Mouse (Mus musculus) cerebellum, adult 11 months (tissue): ENCODE measurements around the gene Sugct.

Experiments
- DNase-seq: peaks from one replicate; pipeline ENCODE4 v3.0.0; 2022

The Sugct gene

DNA sequence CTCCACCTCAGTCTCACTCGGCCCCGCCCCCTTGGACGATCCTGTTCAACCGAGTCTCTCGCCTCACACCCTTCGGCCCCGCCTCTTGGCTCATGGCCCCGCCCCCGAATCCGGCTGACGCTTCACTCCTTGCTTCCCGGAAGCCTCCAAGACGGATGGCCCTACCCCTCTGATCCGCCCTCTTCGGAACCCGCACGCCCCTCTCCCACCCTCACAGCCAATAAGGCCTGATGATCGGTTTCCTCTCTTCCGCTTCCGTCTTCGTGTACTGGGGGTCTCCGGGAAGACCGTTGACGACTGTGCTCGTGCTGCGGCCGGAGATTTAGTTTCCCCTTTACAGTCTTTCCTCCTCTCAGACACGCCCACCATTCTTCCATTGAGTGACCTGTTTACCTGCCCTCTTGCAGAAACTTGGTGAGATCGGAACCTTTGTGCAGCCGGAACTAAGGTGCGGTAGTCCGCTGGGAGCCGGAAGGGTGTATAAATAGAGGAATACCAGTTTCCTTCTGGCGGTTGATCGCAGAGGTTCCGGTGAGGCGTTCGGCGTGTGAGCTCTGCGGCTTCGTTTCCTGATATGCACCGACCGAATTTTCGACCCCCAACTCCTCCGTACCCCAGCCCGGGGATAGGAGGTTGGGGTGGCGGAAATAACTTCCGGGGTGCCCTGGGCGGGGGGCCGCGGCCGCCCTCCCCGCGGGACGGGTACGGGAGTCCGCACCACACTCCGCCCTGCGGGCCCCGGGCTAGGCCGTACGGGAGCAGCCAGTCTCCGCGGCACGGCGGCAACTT is at the start of gene Sugct, which contains the start of gene Mplkip:
Sugct (minus strand) TSS at position 643 of the 789 bp plus-strand sequence.
Mplkip (plus strand) TSS at position 282 of the 789 bp plus-strand sequence.
- peak; percentile 100 for DNase-seq

DNA sequence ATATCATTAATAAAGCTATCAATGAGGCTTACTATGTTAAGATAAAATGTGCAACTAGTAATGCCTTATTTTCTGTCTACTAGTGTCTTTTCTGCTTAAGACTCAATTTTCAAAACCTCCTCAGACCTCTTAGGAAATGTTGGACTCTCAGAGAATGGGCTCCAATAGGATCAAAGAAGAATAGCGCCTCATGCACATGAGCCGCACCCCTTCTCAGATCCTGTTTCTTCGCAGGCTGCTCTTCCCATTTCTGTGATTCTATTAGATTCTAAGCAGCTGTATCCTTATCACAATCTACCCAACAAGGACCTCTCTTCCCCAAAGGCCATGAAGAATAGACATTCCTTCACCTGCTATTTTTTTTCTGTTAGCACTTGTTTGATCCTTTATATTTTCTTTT is 33.4 kb upstream of the Sugct start:
- no peak for DNase-seq

DNA sequence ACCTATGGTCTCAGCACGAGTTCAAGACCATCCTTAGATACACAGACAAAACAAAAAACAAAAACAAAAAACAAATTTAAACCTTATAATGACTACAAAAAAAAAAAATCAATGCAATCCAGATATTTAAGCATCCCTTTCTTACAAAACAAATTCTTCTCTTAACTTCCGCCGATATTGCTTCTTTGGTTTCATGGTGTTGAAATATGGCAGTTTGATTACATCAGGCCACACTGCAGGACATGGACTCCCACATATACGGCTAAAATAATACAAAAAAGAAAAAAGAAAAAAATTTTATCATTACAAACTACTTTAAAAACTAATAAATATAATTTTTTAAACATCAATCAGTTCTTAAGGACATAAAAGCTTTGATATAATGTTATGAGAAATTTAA is 32.6 kb upstream of the Sugct start:
- DNase-seq: no peak

DNA sequence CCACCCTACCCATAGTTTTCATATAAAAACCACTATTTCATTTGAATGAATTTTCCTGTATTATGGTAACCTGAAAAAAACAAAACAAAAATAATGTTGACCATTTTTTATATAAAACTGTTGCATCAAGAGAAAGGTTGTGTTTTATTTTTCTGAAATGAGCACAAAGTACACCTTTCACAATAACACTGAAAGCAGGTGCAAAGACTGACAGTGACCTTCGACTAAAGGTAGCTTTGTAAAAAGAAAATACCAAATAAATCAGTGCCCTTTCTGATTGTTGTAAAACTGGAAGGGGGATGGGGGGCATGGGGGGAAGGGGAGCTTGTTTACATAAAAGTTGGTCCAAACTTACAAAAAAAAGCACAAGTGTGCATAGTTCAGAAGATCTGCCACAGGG is 22.0 kb upstream of the Sugct start:
- no peak for DNase-seq

DNA sequence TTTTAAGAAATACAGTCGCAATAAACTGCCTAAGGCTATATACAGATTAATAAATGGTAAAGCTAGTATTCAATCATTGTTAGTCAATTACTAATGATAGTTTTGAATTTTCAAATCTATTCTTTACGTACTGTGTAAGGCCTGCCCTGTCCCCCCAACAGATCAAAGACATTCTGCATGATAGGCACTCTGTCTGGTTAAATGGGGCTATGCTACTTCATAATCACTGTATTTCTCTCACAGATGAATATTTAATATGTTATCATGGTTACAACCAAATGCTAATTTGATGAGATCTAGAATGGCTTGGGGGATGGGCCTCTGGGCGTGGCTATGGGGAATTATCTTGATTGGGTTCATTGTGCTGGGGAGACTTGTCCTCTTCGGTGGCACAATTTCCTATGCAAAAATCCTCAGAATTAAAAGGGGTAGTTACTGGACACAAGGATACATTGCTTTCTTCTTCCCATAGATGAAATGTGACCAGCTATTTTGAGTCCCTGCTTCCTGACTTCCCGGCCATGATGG is 13.5 kb upstream of the Sugct start:
- no peak for DNase-seq

DNA sequence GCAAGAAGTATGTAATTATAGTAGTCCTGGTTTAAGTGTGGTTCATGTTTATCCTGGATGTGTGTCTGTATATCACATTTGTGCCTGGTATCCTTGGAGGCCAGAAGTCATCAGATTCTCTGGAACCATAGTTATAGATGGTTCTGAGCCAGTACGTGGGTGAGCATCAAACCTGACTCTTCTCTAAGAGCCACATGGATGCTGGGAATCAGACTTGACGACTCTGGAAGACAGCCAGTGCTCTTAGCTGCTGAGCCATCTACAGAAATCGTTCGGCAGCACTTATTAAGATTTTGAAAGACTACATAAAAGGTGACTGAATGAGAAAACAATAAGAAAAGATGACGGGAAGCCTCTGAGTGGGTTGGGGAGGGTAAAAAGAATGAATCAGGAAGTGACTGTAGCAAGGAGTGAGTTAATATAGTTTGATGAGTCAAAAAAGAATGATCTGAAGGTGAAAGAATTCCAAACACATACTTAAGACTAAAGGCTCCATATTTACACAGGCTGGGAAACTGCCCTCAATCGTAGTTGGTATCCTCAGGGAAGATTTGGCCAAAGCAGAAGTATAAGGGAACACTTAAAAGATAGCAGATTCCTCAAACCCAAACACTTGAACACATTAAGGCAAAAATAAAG is 10.0 kb upstream of the Sugct start:
- DNase-seq: no peak

DNA sequence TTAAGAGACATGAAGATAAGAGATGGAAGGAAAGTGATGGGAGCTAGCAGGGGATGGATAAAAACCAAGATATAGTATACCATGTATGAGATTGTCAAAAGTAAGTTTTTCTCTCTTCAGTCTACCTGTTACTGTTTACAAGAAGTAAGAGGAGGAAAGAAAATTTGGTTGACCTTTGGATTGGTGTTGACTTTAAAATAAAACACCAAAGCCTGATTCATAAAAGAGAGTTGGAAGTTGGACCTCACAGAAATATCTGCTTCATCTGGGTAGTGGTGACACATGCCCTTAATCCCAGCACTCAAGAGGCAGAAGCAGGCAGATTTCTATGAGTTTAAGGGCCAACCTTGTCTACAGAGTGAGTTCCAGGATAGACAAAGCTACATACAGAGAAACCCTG is 7.0 kb upstream of the Sugct start:
- no peak for DNase-seq

DNA sequence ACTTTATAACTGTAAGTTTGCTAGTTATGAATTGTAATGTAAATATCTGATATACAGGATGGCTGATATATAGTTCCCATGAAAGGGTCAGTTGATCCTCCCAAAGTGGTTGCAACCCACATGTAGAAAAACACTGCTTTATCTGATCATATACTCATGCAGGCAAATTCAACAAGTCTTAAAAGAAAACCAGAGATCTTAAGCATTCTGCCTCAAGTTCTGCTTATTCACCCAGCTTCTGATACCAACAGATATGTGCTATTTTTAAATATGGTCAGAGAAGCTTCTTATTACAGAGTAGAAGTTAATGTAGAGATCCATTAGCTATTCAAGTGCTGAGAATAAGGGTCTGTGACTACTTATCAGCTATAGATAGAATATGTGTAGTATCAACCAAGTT is 6.0 kb upstream of the Sugct start:
- DNase-seq: no peak

DNA sequence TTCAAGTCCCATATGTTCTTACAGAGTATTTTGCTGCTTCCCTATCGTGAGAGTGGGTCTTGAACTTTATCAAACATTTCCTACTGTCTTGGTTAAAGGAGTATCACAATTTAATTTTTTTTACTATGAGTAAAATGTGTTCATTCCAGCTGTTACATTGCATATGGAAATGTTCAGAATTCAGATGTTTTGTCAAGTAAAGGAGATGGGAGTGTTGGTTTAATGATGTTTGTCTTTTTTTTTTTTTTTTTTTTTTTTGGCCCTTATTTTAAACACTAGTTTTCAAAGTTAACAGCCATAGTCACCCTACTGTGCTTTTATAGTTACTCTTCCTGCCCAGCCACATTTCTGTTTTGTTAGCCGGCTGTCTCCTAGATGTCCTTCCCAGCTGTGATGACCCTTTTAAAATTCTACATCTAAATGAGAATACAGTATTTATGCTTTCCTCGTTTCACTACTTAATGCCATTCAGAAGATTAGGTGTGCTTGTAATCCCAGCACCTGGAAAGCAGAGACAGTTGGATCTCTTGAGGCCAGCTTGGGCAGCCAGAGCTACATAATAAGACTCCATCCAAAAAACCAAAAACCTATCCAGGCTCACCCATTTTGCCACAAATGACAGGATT is 4.8 kb upstream of the Sugct start:
- DNase-seq: no peak

DNA sequence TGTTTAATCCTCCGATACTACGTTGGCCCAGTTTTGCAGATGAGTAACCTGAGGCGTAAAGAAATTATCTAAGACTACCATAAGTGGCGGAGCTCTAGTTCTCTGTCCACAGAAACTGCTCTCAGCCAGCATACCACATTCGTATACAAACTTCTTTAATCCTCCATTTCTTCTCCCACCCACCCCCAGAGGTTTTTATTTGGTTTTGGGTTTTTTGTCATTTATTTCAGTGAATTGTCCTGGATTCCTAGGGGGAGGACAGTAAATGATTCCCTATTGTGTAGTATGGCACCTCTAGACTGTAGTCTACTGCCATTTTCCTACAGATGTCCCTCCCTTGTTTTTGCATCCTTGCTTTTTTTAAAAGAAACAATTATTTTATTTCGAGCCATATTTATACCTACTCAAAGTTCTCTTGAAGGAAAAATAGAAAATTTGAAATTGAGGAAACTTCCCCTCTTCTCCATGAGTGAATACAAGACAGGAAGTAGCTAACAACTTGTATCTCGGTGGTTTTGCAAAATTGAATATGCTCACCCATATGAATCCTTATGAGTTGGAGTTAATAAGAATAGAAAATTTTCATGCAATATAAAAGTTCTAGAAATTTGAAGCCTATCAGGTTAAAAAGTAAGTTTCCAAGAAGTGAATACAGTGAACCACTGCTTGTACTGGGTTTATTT is 686 bp upstream of the Sugct start:
- no peak for DNase-seq

DNA sequence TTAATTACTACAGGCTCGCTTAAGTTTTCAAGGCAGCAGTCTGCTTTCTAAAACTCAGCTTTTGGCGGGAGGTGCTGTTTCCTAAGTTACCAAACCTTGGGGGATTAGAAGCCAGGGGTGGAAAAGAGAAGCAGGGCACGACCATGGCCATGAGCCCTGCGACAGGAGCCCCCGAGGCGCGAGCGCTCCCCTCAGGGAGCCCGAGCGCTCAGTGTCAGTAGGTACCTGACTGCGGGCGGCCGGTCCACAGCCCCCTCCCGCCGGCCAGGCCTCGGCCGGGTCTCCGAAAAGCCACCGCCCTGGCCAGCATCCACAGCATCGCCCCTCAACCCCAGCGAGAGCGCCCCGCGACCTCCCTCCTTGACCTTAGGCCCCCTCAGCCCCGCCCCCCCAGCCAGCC is 939 bp downstream of the Sugct start:
- no peak for DNase-seq

DNA sequence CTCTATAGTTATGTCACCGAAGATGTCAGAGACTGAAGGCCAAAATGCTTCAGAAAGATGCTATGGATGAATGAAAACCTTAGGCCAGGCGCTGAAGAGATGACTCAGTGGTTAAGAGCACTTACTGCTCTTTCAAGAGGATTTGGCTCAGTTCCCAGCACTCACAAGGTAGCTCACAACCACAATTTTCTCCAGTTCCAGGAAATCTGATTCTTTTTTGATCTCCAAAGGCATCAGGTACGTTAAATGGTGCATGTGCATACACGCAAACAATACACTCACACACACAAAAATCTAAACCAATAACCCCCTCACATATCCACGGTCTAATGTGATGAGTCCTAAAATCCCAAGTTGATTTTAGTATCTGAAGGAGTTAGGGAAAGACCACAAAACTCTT is 1.5 kb downstream of the Sugct start:
- DNase-seq: peak; percentile 15

DNA sequence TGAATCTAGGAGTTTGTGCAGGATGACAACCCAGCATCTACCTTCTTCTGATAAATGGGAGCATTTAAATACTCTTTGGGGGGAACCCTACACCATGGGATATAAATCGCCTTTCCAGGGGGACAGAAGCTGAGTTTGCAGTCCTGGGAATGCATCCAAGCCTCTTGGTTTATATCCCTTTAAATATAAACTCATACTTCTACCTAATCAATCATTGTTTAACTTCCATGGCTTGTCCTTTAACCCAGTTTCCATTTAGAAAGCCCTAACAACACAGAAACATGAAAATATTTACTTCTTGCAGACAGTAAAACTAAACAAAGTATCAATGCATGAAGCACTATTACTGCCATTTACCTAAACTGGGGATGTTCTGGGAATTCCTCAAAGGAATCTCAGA is 3.9 kb downstream of the Sugct start:
- no peak for DNase-seq

DNA sequence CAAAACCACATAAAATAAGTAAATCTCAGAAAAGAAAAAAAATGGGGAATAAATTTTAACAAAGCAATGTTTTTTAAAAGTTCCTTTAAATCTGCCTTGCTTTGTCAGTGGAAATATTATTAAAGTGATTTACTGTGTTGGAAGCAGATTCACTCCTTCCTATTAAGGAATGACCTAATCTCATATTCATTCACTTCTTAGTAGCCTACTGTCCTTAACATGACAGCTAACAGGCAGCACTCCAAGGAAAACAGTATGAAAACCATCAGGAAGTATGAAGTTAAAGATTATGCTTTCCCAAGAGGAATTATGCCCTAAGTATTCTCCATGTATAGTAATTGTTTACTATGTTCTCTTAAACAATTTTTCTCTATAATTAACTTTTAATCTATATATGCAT is 4.7 kb downstream of the Sugct start:
- no peak for DNase-seq

DNA sequence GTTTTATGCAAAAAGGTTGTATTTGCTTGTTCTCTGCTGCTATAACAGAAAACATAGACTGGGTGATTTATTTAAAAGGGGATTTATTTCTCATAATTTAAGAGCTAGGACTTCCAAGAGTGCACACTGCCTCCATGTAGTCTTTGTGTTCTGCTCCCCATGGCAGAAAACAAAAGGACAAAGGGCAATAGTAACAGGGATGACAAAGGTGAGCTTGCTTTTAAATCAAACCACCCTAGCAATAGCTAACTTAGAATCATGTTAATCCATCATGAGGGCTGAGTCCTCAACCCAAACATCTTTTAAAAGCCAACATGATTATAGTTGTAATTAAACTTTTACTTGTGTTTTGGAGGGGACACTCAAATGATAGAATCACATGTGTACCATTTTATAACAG is 5.9 kb downstream of the Sugct start:
- no peak for DNase-seq

DNA sequence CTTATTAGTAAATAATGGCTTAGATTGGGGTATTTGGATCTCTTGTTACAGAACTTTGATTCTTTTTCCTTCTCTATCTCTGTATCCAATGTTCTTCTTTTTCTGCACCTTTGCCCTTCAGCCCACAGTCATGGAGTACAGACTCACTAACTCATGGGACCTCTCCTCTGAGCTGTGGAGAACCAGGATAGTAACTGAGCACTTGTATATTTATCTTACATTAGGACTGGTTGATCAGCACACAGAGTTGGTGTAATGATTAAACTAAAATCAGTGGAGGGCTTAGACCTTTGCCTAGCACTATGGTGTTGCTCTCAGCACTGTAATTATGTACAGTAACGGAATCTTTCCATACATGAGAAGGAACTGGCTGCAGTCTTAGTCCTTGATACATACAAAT is 24.2 kb downstream of the Sugct start:
- DNase-seq: no peak

DNA sequence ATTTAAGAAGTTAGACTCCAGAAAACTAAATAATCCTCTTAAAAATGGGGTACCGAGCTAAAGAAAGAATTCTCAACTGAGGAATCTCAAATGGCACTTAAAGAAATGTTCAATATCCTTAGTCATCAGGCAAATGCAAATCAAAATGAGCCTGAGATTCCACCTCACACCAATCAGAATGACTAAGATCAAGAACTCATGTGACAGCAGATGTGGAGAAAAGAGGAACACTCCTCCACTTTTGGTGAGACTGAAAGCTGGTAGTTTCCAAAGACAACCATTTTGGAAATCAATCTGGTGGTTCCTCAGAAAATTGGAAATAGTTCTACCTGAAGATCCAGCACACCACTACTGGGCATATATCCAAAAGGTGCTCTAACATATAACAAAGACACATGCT is 28.0 kb downstream of the Sugct start:
- no peak for DNase-seq

DNA sequence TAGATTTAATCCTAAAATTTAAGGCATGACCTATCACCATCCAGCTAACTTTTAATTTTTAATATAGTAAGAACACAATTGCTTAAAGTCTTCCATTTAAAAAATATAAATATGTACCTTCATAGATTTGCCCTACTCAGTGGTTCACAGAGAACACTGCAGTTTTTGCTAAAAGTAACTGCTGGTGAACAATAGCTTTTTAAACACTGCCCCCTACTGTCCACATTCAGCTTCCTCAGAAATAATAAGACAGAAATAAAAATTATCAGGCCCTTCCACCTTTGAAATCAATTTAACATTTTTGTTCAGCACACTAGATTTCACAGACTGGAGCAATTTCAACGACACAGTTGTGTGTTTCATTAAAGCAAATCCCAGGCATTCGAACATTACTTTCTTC is 53.1 kb downstream of the Sugct start:
- DNase-seq: no peak

DNA sequence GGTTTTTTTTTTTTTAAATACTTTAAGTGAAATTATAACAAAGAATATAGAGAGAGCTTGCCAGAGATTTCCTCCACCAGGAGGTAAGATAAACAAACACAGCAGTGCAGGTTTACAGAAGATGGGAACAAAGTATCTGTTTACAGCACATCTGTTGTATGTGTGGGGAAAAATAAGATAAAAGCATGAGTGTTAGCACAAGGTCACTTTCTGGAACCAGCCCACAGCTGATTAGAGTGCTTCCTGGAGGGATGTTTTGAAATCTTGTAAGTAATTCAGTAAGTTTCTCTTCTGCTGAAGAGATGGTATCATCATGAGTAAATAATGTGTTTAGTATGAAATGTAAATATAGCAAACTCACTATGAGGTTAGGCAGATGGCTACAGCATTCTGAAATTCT is 57.3 kb downstream of the Sugct start:
- DNase-seq: no peak

DNA sequence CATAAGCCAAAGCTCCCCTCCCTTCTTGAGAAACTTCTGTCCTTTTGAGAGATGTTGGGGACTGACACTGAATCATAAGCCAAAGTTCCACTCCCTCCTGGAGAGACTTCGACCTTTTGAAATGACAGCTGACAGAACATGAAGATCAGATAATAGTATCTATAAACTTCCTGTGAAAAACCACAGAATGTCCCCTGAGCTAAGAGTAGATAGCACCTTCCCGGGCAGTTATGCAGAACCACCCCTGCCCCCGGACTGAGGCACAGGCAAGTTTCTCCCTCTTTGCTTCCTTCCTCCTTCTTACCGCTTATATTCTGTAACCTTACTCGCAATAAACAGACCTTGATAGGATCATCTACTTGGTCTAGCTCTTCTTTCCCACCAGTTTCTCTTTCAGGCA is 68.2 kb downstream of the Sugct start:
- DNase-seq: no peak

DNA sequence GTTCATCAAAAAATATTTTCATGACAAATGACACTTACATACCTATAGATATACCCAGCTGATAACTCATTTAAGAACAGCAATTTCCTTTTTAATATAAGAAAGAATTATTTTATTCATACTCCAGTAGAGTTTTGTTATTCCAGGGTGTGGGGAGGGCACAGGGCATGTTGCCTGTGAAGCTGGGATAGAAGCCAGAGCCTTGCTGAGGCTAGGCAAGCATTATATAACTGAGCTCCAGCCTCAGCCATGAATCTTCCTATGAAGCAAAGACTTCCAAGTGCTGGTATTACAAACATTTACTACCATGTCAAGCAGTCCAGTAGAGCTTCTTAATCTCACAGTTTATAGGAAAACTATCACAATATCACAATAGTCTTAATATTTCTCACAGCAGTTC is 70.4 kb downstream of the Sugct start:
- no peak for DNase-seq

DNA sequence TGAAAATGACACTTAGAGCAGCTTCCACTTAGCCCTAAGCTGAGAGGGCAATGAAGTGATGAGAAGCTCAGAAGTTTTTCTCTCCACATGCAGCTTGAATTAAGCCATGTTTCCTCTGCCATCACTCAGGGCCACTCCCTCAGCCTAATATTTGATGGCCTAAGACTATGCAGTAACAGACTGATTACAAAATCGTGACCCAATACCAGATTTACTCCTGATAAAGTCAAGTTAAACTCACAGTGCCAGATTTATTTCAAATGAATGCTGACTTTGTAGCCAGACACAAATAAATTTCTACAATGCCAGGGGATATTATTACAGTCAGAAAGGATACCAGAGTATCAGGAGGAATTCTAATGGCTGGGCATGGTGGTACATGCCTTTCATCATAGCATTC is 89.1 kb downstream of the Sugct start:
- no peak for DNase-seq

DNA sequence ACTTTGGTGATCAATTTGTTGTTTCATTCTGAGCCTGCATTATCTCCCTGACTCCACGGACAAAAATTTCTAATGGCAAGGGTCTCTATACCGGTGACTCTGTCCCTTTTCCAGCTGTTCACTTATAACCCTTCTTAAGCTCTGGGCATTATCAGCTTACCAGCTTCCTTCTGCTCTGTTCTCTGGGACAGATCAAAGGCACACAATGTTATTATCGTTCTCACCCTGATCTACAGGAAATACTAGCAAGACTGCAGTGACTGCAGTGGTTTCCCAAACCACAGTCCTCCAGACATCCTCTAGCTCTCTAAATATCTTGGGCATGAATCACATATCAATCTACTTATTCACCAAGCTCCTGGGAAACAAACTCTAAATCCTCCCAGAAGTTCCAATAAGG is 90.7 kb downstream of the Sugct start:
- no peak for DNase-seq

DNA sequence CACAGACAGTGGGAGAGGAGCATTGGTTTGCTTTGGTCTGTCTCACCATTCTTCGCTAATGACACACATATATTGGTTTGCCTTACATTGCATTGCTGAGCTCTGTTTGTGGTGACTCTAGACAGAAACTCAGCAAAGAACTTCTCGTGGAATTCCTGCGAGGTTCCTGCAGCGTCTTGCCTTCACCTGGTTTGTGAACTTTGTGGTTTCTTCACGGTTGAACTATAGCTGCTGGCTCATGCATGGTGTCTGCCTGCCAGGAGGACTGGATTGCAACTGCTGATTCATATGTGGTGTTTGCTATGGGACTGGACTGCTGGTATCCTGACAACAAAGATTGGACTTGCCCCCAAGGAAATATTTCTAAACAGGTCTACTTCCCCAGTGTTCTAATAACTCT is 91.6 kb downstream of the Sugct start:
- DNase-seq: no peak
